Mouse (Mus musculus): ENCODE measurements at regions not wholly inside any gene's neighbourhood (a gene's known extent, or its start where the extent isn't known, plus 50 kb on each side); places are given as distances from the start of the nearest gene placed in this dataset.

GRCm38 (mm10) chr7:84800966-84801365 is 52.4 kb upstream of the Olfr291 start:
- no peak for DNase-seq (ENCODE audit: low spot score in 2 of 2)

DNA sequence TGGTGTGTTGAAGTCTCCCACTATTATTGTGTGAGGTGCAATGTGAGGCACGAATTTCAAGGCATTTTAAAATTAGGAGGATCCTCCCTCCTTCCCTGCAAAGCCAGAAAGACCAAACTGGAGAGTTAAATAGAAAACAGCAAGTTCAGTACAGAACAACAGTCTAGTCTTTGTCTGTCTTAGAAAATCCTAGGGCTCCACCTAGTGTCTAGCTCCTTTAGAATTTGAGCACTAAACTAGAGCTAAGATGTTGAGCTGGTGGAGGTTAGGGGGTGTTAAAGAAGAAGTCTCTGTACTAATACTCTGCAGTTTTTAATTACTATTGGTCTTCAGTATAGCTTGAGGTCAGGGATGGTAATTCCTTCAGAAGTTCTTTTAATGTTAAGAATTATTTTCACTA is 58.7 kb upstream of the Olfr291 start:
- DNase-seq (ENCODE audit: low spot score in 2 of 2) = peak in 1 of 2 experiments; percentile 38

GRCm38 (mm10) chr7:84779276-84779825 is 74.0 kb upstream of the Olfr291 start:
- peak; percentile 80 to 93 for DNase-seq (ENCODE audit: low spot score in 2 of 2)

GRCm38 (mm10) chr7:84777696-84778095 is 75.7 kb upstream of the Olfr291 start:
- no peak for DNase-seq (ENCODE audit: low spot score in 2 of 2)

DNA sequence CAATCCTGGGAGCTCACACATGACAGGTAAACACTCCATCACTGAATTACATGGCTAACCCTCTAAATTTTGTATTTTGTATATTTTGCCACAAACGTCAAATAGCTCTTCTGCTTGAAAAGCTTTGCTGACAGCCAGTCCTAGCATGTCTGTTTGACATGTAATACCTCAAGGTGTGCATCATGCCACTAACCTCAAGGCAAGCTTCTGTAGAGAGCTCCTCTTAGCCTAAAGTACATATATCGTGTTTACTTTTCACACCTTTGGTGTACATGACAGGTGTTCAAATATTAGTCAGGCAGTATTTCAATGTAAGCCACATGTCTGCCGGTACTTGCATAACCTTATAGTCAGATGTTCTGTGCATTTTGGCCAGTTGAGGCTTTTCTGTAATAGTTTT is 66.5 kb upstream of the Zfand6 start:
- no peak for DNase-seq (ENCODE audit: low spot score in 2 of 2)

DNA sequence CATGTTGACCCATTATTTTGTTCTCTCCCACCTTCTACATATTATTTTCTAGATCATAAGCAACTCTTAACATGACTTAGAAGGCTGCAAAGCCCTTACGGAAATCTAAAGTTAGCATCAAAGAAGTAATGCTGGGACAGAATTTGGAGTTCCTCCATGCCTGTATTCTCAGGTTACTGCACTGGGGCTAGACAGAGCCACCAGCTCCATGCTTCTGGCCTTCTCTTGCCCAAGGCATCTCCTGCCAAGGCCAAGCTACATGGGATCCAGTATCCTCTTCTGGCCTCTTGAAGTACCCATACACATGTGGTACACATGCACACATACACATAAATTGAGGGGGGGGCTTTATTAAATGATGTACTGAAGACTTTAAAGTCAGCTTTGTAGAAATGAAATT is 63.6 kb upstream of the Zfand6 start:
- DNase-seq (ENCODE audit: low spot score in 2 of 2) = no peak

DNA sequence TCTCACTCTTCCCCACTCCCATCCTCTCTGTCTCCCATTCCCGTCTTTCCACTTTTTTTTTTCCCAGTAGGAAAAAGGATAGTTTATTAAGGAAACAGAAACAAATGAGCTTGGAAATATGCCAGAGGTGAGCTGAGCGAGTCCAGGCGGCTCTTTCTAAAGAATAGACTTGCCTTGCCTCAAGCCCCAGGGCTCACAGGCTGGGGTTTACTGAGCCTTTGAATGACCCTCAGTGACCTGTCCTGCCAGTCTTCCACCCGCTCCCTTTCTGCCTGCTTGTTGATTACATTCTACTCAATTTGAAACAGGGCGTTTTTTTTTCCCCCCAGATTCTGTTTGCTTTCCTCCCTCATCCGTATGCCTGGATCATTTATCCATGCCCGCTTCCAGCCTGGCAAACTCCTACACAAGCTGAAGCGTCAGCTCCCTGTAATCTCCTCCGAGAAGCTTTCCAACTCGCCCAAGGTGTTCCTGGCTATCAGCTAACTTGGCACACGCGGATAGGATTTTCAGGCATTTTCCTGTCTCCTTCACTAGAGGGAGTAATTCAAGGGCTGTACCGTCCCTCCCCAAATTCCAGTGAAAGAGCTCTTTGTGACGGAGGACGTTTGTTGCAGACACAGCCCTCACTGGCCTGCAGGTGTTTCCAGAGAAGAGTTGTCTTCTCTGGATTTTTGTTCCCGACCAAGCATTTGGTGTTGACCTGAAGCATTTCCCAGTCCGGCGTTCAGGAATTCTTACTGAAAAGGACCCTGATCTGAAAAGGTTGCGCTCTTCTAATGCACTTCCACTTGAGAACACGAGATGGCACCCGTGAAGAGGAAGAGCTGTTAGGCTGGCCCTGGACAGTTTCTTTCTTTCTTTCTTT is 59.9 kb upstream of the Zfand6 start:
- peak; percentile 68 to 70 for DNase-seq (ENCODE audit: low spot score in 2 of 2)

DNA sequence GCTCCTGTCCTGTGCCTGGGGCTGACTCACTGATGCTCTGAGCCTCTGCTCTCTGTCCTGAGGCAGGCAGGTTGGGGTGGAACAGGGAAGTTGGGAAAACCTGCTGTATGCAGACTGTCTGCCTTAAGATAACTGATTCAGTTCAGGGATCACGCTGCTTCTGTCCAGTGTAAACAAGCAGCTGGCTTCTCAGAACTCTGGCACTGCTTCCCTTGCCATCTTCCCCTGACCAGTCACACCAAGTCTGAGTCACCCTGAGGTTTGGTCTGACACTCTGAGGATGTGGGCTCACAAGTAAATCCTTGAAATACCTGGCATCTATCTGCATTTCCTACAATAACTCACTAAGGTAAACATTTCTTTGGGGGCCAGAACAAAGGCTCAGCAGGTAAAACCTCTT is 58.1 kb upstream of the Zfand6 start:
- DNase-seq (ENCODE audit: low spot score in 2 of 2) = no peak

DNA sequence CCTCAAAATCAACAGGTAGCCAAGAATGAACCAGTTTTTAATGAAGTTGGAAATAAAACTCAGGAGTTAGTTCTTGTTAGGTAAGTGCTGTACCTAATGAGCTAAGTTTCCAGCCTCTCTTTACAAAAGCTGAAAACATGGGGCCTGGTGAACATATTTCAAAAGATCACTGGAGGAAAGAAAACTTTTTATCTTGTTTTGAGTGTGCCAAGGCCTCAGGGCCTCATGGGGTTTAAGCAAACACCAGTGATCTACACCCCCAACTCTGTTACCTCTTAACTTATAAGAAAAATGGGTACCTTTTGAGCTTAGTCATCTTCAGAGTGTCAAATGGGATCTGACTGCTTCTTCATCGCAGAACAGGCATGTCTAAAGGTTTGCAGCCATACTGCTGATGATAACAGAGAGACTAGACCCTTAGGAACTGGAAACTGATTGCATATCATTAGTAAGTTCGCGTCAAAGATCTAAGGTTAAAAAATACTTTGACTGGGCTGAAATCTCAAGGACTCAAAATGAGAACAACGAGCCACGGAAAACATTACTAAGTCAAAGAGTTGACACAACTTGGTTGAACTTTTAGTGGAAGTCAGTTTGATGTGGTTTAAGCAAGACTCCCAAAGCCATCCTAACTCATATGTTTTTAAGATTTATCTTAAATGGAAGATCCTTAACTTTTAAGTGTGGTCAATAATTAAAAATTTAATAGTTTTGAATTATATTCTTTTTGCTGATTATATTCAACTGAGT is 54.7 kb upstream of the Zfand6 start:
- DNase-seq (ENCODE audit: low spot score in 2 of 2) = no peak

GRCm38 (mm10) chr7:84739965-84740390 is 50.2 kb upstream of the Zfand6 start:
- peak in 1 of 2 experiments; percentile 20 for DNase-seq (ENCODE audit: low spot score in 2 of 2)
